Mouse (Mus musculus) kidney, adult 8-10 months (tissue): ENCODE results near the gene Lrrc55.
A peak's percentile ranks its signal among the peaks of the same experiment; 100 is the strongest.
"Not testable (repeated sequence)": the region's sequence is repeated elsewhere in the genome, so short reads cannot be mapped to it uniquely, and the experiment has no call there.

Experiments used
- DNase-seq, 2 experiments: peaks; one replicate each; pipeline ENCODE4 v3.0.0; 2022

Lrrc55 gene

GRCm38 (mm10) chr2:85196901-85197300, at the start of gene Lrrc55:
Gene Lrrc55, minus strand, starts transcription at chr2:85197197.
- DNase-seq, result no peak

GRCm38 (mm10) chr2:85246506-85247082, 49.6 kb upstream of the Lrrc55 start:
- peak; percentile 23 to 77 for DNase-seq

GRCm38 (mm10) chr2:85245737-85246136, 48.7 kb upstream of the Lrrc55 start:
- no peak for DNase-seq

- no peak for DNase-seq
Measured at GRCm38 (mm10) chr2:85238068-85238667, 41.2 kb upstream of the Lrrc55 start.

- DNase-seq, result not testable (repeated sequence)
Measured at GRCm38 (mm10) chr2:85237231-85237630, 40.2 kb upstream of the Lrrc55 start.

GRCm38 (mm10) chr2:85230771-85231511, 33.9 kb upstream of the Lrrc55 start:
- DNase-seq, result no peak

GRCm38 (mm10) chr2:85229606-85230005, 32.6 kb upstream of the Lrrc55 start:
- DNase-seq, result no peak

GRCm38 (mm10) chr2:85227816-85228335, 30.9 kb upstream of the Lrrc55 start:
- no peak for DNase-seq

GRCm38 (mm10) chr2:85224221-85225179, 27.5 kb upstream of the Lrrc55 start:
- no peak for DNase-seq

GRCm38 (mm10) chr2:85216606-85217005, 19.6 kb upstream of the Lrrc55 start:
- DNase-seq, result no peak

- DNase-seq, result no peak
Measured at GRCm38 (mm10) chr2:85213746-85214145, 16.7 kb upstream of the Lrrc55 start.

GRCm38 (mm10) chr2:85209301-85209700, 12.3 kb upstream of the Lrrc55 start:
- no peak for DNase-seq

GRCm38 (mm10) chr2:85205170-85205569, 8.2 kb upstream of the Lrrc55 start:
- no peak for DNase-seq

- DNase-seq, result no peak
Measured at GRCm38 (mm10) chr2:85198011-85198965, 1.3 kb upstream of the Lrrc55 start.

GRCm38 (mm10) chr2:85194566-85194965, 2.4 kb downstream of the Lrrc55 start:
- no peak for DNase-seq

GRCm38 (mm10) chr2:85187582-85188151, 9.3 kb downstream of the Lrrc55 start:
- DNase-seq, result no peak

- no peak for DNase-seq
Measured at GRCm38 (mm10) chr2:85178139-85178800, 18.7 kb downstream of the Lrrc55 start.

GRCm38 (mm10) chr2:85173545-85173944, 23.5 kb downstream of the Lrrc55 start:
- no peak for DNase-seq

- no peak for DNase-seq
Measured at GRCm38 (mm10) chr2:85172763-85173103, 24.3 kb downstream of the Lrrc55 start.

GRCm38 (mm10) chr2:85172071-85172762, 24.8 kb downstream of the Lrrc55 start:
- DNase-seq, result peak in 1 of 2 experiments; percentile 14
